Mouse (Mus musculus) myocyte (in vitro differentiated cells): ENCODE results near the gene St6galnac3. TPM values are rescaled to one million over a fixed set of nuclear protein-coding genes. Genes with fewer than 3 reads are reported as not detected.

Experiments used
- H3K27me3 ChIP-seq: one replicate; pipeline ENCODE4 v1.6.1; 2011; ENCODE audit not compliant: control insufficient read depth, insufficient read depth, insufficient read length
- H3K36me3 ChIP-seq: one replicate; pipeline ENCODE4 v1.6.1; 2011; ENCODE audit not compliant: control insufficient read depth, insufficient read depth
- H3K4me2 ChIP-seq: one replicate; pipeline ENCODE4 v1.6.1; 2011; ENCODE audit warnings: low read depth, control low read depth
- H3K4me3 ChIP-seq: one replicate; pipeline ENCODE4 v1.5.1; 2011; ENCODE audit warnings: mild to moderate bottlenecking, control low read depth, moderate library complexity
- H3K79me2 ChIP-seq: one replicate; pipeline ENCODE4 v1.6.1; 2011; ENCODE audit not compliant: control insufficient read depth, insufficient read depth
- H3ac ChIP-seq: one replicate; pipeline ENCODE4 v1.6.1; 2011; ENCODE audit not compliant: control insufficient read depth, insufficient read length
- CEBPB ChIP-seq: IDR thresholded peaks from 2 replicates; pipeline ENCODE4 v1.6.1; 2011; ENCODE audit warnings: mild to moderate bottlenecking, moderate library complexity; ENCODE audit not compliant: poor library complexity, insufficient read depth, severe bottlenecking
- E2F4 ChIP-seq: IDR thresholded peaks from one replicate; pipeline ENCODE4 v1.6.1; 2011; ENCODE audit warnings: mild to moderate bottlenecking, control low read depth, moderate library complexity; ENCODE audit not compliant: insufficient read depth
- MAX ChIP-seq: IDR thresholded peaks from one replicate; pipeline ENCODE4 v1.6.1; 2011; ENCODE audit warnings: low read depth, mild to moderate bottlenecking, control low read depth
- MYOD1 ChIP-seq, 3 experiments: IDR thresholded peaks; one replicate each; pipeline ENCODE4 v1.6.1; 2011; ENCODE audit warnings: control low read depth in 2 of 3, low read depth in 2 of 3, mild to moderate bottlenecking in 2 of 3, moderate library complexity in 1 of 3; ENCODE audit not compliant: insufficient read length in 2 of 3, control insufficient read depth in 1 of 3
- MYOG ChIP-seq, 3 experiments: IDR thresholded peaks; one replicate each; pipeline ENCODE4 v1.6.1; 2011; ENCODE audit warnings: control low read depth in 2 of 3, low read depth in 2 of 3, mild to moderate bottlenecking in 2 of 3; ENCODE audit not compliant: insufficient read length in 2 of 3, control insufficient read depth in 1 of 3, insufficient read depth in 1 of 3
- POLR2A ChIP-seq: IDR thresholded peaks from one replicate; pipeline ENCODE4 v1.6.1; 2011; ENCODE audit warnings: low read depth, mild to moderate bottlenecking, control low read depth, moderate library complexity; ENCODE audit not compliant: insufficient read length
- POLR2AphosphoS2 ChIP-seq: IDR thresholded peaks from one replicate; pipeline ENCODE4 v1.6.1; 2011; ENCODE audit warnings: low read depth, control low read depth; ENCODE audit not compliant: insufficient read length
- REST ChIP-seq: IDR thresholded peaks from one replicate; pipeline ENCODE4 v1.6.1; 2011; ENCODE audit warnings: mild to moderate bottlenecking, control low read depth, moderate library complexity; ENCODE audit not compliant: insufficient read depth, insufficient read length
- SRF ChIP-seq: IDR thresholded peaks from one replicate; pipeline ENCODE4 v1.6.1; 2011; ENCODE audit warnings: low read depth; ENCODE audit not compliant: control insufficient read depth, insufficient read length
- TCF12 ChIP-seq: IDR thresholded peaks from one replicate; pipeline ENCODE4 v1.6.1; 2011; ENCODE audit warnings: mild to moderate bottlenecking, control low read depth; ENCODE audit not compliant: poor library complexity, insufficient read depth, severe bottlenecking
- TCF3 ChIP-seq: IDR thresholded peaks from one replicate; pipeline ENCODE4 v1.6.1; 2011; ENCODE audit warnings: low read depth, control low read depth; ENCODE audit not compliant: insufficient read length
- USF1 ChIP-seq: IDR thresholded peaks from one replicate; pipeline ENCODE4 v1.6.1; 2011; ENCODE audit warnings: low read depth, mild to moderate bottlenecking, control low read depth, moderate library complexity
- polyA plus RNA-seq: library from polyadenylated mRNA; unstranded; fragments of >200 nt; fragmentation: generic; extraction: Trizol; gene quantifications from one replicate; pipeline ENCODE4 v1.2.1, GENCODE M21; 2012; ENCODE audit warnings: missing spikeins

Gene St6galnac3
- polyA plus RNA-seq, 1 experiment = not detected

DNA sequence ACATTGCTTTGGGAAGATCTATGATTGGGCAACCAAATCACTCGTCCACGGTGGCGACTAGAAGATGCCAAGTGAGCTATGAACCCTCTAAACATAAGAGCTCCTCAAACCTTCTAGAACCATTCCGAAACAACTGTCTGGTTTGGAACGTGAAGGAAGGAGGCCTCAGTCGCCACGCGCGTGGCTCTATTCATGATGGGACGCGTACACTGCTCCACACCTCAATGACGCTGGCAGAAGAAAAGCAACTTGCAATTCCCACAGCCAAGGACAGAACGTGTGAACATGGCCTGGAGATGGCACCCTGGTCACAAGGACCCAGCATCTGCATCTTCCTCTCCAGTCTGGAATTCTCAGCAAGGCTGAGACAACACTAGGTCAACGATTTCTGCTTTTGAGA, 185.1 kb downstream of the St6galnac3 start:
- no peaks in the 10 kb centered on the region for H3K79me2 ChIP-seq
- no peak for TF ChIP-seq MYOG (IDR thresholded peaks at IDR 0.05; ENCODE audit: control insufficient read depth in 1 of 3, insufficient read depth in 1 of 3, insufficient read length in 2 of 3, low read depth in 2 of 3)
- no peak overlapping the region for H3K4me3 ChIP-seq
- no peaks in the 10 kb centered on the region for H3K36me3 ChIP-seq
- no peak overlapping the region for H3ac ChIP-seq
- H3K4me2 ChIP-seq = no peak overlapping the region
- H3K27me3 ChIP-seq = no peaks in the 10 kb centered on the region

DNA sequence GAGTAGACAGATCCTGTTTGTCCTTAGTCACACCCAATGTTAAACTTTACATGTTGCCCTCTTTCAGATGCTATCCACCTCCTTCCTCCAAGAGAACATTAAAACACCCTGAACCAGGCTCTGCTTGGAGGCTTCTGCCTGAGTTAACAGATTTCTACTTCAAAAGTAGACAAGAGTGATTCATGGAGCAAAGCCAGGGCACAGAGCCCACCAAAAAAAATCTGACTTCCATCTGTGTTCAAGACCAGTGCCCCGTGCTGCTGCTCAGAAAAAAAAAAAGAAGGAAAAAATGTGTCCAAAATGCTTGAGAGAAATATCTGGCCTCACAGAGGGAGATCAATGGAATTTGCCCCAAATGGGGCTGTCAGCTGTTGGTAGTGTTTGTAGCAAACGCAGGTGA, 186.6 kb downstream of the St6galnac3 start:
- no peaks in the 10 kb centered on the region for H3K79me2 ChIP-seq
- H3K27me3 ChIP-seq = no peaks in the 10 kb centered on the region
- H3K4me2 ChIP-seq = no peak overlapping the region

DNA sequence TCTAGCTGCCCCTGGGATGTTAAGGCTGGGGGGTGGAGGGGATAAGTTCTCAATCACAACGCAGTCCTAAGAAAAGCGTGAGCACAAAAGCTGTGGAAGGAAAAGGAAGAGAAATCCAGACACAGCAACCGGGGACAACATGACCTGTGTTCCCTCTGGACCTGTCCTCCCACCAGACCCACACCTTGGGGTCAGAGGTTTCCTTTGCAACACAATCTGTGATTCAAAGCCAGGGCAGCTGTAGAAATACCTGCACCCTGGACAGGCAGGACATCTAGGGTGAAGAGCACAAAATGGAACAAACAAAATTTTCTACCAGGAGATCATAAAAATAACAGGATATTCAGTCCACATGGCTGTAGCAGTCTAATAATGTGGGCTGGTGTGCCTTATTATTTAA, 187.5 kb downstream of the St6galnac3 start:
- Histone ChIP-seq H3K79me2 (no peaks in the 10 kb centered on the region), H3ac (no peak overlapping the region), H3K4me2 (no peak overlapping the region), H3K27me3 (no peaks in the 10 kb centered on the region), H3K36me3 (no peaks in the 10 kb centered on the region), H3K4me3 (no peak overlapping the region)
- TF ChIP-seq TCF12 = no peak
- no peak for TF ChIP-seq MYOD1 (IDR thresholded peaks at IDR 0.05; ENCODE audit: control insufficient read depth in 1 of 3, insufficient read length in 2 of 3, low read depth in 2 of 3)
- TF ChIP-seq E2F4 = no peak
- TF ChIP-seq SRF = no peak
- TF ChIP-seq POLR2AphosphoS2 = no peak
- no peak for TF ChIP-seq POLR2A
- TF ChIP-seq TCF3 = no peak
- no peak for TF ChIP-seq USF1
- TF ChIP-seq REST = no peak
- TF ChIP-seq MYOG (IDR thresholded peaks at IDR 0.05; ENCODE audit: control insufficient read depth in 1 of 3, insufficient read depth in 1 of 3, insufficient read length in 2 of 3, low read depth in 2 of 3) = no peak
- TF ChIP-seq CEBPB = no peak
- TF ChIP-seq MAX = no peak

More for the DNA sequence above, 186.6 kb downstream of the St6galnac3 start:
- no peak for TF ChIP-seq E2F4
- no peak for TF ChIP-seq REST
- TF ChIP-seq CEBPB = no peak
- no peak for TF ChIP-seq TCF12
- no peak for TF ChIP-seq USF1
- TF ChIP-seq MYOD1 (IDR thresholded peaks at IDR 0.05; ENCODE audit: control insufficient read depth in 1 of 3, insufficient read length in 2 of 3, low read depth in 2 of 3) = no peak
- no peak for TF ChIP-seq MYOG (IDR thresholded peaks at IDR 0.05; ENCODE audit: control insufficient read depth in 1 of 3, insufficient read depth in 1 of 3, insufficient read length in 2 of 3, low read depth in 2 of 3)
- no peak for TF ChIP-seq POLR2AphosphoS2
- no peak for TF ChIP-seq SRF
- TF ChIP-seq POLR2A = no peak
- TF ChIP-seq TCF3 = no peak
- no peak overlapping the region for H3ac ChIP-seq
- H3K36me3 ChIP-seq = no peaks in the 10 kb centered on the region
- no peak overlapping the region for H3K4me3 ChIP-seq

DNA sequence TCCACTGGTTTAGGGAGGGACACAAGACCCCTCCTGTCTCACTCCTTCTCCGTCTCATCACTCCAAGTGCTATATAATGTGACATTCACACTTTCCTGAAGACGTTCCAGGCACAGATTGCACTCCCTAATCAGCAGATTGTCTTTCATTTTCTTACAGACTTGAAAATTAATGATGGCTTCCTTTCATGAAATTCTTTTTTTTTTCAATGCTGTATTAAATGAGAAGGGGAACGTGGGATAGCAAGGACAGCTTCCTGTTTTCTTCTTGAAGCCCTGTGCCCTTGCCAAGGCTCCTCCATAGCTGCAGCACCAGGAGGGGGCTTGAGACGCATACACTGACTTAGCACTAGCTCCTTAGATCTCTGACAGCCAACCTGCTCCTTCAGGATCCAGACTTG, 188.7 kb downstream of the St6galnac3 start:
- TF ChIP-seq TCF3 (no peak), POLR2AphosphoS2 (no peak), CEBPB (no peak), POLR2A (no peak), REST (no peak), MYOD1 (IDR thresholded peaks at IDR 0.05; ENCODE audit: control insufficient read depth in 1 of 3, insufficient read length in 2 of 3, low read depth in 2 of 3) (no peak), SRF (no peak), USF1 (no peak), TCF12 (no peak), E2F4 (no peak), MAX (no peak)
- H3K4me2 ChIP-seq = no peak overlapping the region

DNA sequence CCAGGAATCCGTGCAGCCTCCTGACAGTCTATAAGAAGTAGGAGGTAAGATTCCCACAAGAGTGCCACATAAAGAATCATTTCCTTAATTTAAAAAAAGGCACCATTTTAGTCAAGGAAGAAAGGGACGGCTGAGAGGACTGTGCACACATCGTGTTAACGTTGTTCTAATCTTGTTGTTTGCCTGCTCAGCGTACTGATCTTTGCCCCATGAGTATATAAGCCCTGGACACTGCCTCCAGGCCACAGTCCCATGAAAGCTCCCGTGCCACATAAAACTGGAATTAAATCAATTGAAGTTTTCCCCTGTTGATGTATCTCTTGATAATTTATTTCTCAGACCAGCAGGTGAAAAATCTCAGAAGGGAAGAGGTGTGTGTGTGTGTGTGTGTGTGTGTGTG, 195.8 kb downstream of the St6galnac3 start:
- H3K27me3 ChIP-seq = no peaks in the 10 kb centered on the region
- H3ac ChIP-seq = no peak overlapping the region
- no peak for TF ChIP-seq POLR2AphosphoS2
- TF ChIP-seq MYOD1 (IDR thresholded peaks at IDR 0.05; ENCODE audit: control insufficient read depth in 1 of 3, insufficient read length in 2 of 3, low read depth in 2 of 3) = no peak
- TF ChIP-seq CEBPB = no peak
- no peak for TF ChIP-seq TCF12
- TF ChIP-seq POLR2A = no peak
- no peak for TF ChIP-seq SRF
- TF ChIP-seq TCF3 = no peak
- TF ChIP-seq MAX = no peak
- TF ChIP-seq USF1 = no peak
- TF ChIP-seq REST = no peak
- TF ChIP-seq E2F4 = no peak
- no peak for TF ChIP-seq MYOG (IDR thresholded peaks at IDR 0.05; ENCODE audit: control insufficient read depth in 1 of 3, insufficient read depth in 1 of 3, insufficient read length in 2 of 3, low read depth in 2 of 3)
- no peaks in the 10 kb centered on the region for H3K79me2 ChIP-seq
- H3K36me3 ChIP-seq = no peaks in the 10 kb centered on the region
- no peak overlapping the region for H3K4me3 ChIP-seq
- H3K4me2 ChIP-seq = no peak overlapping the region

More for the DNA sequence above, 188.7 kb downstream of the St6galnac3 start:
- no peaks in the 10 kb centered on the region for H3K36me3 ChIP-seq
- no peak overlapping the region for H3ac ChIP-seq
- H3K79me2 ChIP-seq = no peaks in the 10 kb centered on the region
- no peak overlapping the region for H3K4me3 ChIP-seq
- H3K27me3 ChIP-seq = no peaks in the 10 kb centered on the region
